Mouse (Mus musculus) limb, embryonic 12.5 days (tissue): ENCODE measurements at regions not wholly inside any gene's neighbourhood (a gene's known extent, or its start where the extent isn't known, plus 50 kb on each side); places are given as distances from the start of the nearest gene placed in this dataset.

Experiments used
- ATAC-seq: fragments of 200-750 bp; cut with Nextera tagmentation; 2 replicates; pipeline ENCODE4 v1.8.0; 2017; ENCODE audit warnings: low read depth, moderate TSS enrichment; ENCODE audit not compliant: insufficient number of reproducible peaks, insufficient read depth, low FRiP score, low TSS enrichment
- H3K27ac ChIP-seq: fragments of 300-500 bp; sonication (generic); 2 replicates; pipeline ENCODE4 v1.5.1; 2016; ENCODE audit warnings: mild to moderate bottlenecking, moderate library complexity
- H3K27me3 ChIP-seq: fragments of 300-500 bp; sonication (generic); 2 replicates; pipeline ENCODE4 v1.6.1; 2016; ENCODE audit warnings: mild to moderate bottlenecking, moderate library complexity
- H3K36me3 ChIP-seq: fragments of 300-500 bp; sonication (generic); 2 replicates; pipeline ENCODE4 v1.6.1; 2016; ENCODE audit warnings: mild to moderate bottlenecking, moderate library complexity
- H3K4me1 ChIP-seq: fragments of 300-500 bp; sonication (generic); replicated peaks from 2 replicates; pipeline ENCODE4 v1.6.1; 2016
- H3K4me2 ChIP-seq: fragments of 300-500 bp; sonication (generic); 2 replicates; pipeline ENCODE4 v1.6.1; 2016; ENCODE audit warnings: mild to moderate bottlenecking, moderate library complexity
- H3K4me3 ChIP-seq: fragments of 300-500 bp; sonication (generic); replicated peaks from 2 replicates; pipeline ENCODE4 v1.5.1; 2016; ENCODE audit warnings: mild to moderate bottlenecking
- H3K9ac ChIP-seq: fragments of 300-500 bp; sonication (generic); replicated peaks from 2 replicates; pipeline ENCODE4 v1.6.1; 2016; ENCODE audit warnings: mild to moderate bottlenecking, moderate library complexity
- H3K9me3 ChIP-seq: fragments of 300-500 bp; sonication (generic); 2 replicates; pipeline ENCODE4 v1.6.1; 2016; ENCODE audit warnings: mild to moderate bottlenecking, moderate library complexity
- WGBS: fragments of 180-500 bp; shearing (Covaris S2); methylation state at CpG from one replicate; pipeline ENCODE4 v1.1.7; 2016; 5-methylcytosine and 5-hydroxymethylcytosine counted together

DNA sequence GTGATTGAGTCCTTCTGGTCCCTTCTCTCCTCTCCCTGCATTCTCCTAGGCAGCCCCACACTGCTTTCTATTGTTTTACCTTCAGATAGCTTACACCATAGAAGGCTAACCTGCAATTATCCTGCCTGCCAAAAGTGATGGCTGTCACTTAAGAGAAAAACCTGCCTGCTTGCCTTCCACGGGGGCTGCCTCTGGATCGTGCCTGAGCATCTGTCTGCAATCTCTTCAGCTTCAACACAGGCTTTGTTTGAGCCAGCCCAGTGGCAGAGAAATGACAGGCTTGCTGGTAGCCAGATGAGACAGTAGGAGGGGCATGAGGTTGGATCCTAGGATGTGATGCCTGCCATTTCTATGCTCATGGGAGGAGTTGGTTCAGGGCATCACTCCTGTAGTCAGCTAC is 345.2 kb upstream of the Tshz3 start:
- ATAC-seq = no peak
- Histone ChIP-seq H3K36me3 (no peaks in the 10 kb centered on the region), H3K4me1 (peaks cover 30% of the 10 kb centered on the region), H3K4me3 (no peak overlapping the region), H3K27ac (no peak overlapping the region), H3K4me2 (no peak overlapping the region), H3K9me3 (no peaks in the 10 kb centered on the region), H3K27me3 (no peaks in the 10 kb centered on the region), H3K9ac (no peak overlapping the region)
- WGBS = 25% methylated on average over 2 of the region's 2 CpGs

DNA sequence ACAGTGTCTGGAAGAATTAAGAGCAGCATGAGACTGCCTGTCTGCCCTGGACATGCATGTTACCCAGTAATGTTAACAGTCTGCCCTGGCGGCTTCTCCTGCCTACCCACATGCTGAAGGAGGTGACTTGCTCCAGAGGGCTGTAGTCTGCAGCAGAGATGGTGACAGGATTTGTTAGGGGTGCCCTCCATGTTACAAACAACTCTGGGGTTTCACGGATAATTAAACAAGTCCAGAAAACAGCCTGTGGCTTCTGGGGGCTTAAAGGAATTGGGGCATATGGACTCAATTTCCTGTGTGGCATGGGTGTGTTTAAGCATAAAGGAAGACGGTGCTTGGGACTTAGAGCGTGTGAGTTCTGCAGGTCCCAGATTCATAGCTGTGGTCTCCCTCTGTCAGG is 347.3 kb upstream of the Tshz3 start:
- Histone ChIP-seq H3K27ac (peak overlapping the region; percentile 0; the same call in 1 of the 2 replicates), H3K27me3 (peaks cover 7% of the 10 kb centered on the region; the same call in 1 of the 2 replicates), H3K36me3 (no peaks in the 10 kb centered on the region), H3K9me3 (no peaks in the 10 kb centered on the region), H3K4me1 (peaks cover 31% of the 10 kb centered on the region), H3K9ac (no peak overlapping the region), H3K4me3 (no peak overlapping the region), H3K4me2 (no peak overlapping the region)
- peak; percentile 31; the same call in 1 of the 2 replicates for ATAC-seq
- WGBS = 20% methylated on average over 4 of the region's 4 CpGs

DNA sequence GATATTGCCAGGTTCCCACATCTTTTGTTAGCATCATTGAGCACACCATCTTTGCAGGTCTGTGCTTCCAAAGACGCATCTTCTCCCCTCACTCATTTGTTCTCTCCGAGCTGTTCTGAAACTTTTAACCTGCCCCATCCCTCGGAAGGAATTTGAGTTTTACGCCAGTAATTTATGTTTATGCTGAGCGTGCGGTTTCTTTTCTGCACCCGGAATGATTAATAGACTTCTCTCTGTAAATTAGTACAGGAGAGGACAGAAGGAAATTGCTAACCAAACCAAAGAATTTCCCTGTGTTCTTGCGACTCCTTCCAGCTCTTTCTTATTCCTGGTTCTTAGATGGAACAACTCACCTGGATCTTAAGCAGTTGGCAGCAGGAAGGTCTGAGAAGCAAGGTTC is 349.7 kb upstream of the Tshz3 start:
- Histone ChIP-seq H3K27me3 (peaks cover 7% of the 10 kb centered on the region; the same call in 1 of the 2 replicates), H3K4me1 (peaks cover 40% of the 10 kb centered on the region), H3K36me3 (no peaks in the 10 kb centered on the region), H3K9ac (no peak overlapping the region), H3K9me3 (no peaks in the 10 kb centered on the region), H3K4me3 (no peak overlapping the region), H3K4me2 (no peak overlapping the region), H3K27ac (no peak overlapping the region)
- no peak for ATAC-seq
- 41% methylated on average over 8 of the region's 8 CpGs for WGBS

DNA sequence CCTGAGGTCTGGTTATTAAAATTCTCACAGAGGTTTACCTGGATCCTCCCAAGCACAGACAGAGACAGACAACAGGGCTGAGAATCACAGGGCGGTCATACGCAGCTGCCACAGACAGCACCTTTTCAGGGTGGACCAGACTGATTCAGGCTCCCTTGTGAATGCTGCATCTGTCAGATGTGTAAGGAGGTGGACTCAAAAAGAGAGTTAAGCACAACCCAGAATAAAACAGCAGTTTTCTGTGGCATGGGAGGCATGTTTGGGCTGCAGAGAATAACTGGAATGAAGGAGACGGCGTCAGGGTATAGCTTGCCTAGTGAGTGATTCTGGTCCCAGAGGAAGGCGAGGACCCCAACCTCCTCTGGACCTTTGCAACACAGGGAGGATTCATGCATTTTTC is 363.1 kb upstream of the Tshz3 start:
- 89% methylated on average over 5 of the region's 5 CpGs for WGBS

DNA sequence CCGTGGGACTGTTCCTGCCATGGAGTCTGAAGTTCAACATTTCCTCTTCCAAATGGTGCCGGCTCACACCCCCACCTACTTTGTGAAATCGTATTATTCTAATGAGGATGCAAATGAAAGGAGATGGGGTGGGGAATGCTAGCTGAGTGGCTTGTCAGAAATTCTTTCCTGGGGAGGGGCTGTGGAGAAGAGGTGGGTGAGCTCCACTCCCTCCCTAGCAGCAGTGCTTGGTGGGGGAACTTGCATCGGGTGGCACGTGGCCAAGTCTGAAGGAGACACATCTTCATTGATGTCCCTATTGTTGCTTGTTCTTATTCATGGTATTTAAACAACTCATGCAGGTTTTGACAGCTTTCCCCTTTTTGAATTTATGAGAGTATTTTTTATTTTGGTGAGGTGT is 363.8 kb upstream of the Tshz3 start:
- no peak for ATAC-seq
- no peaks in the 10 kb centered on the region for H3K36me3 ChIP-seq
- 29% methylated on average over 5 of the region's 5 CpGs for WGBS
- H3K4me2 ChIP-seq = no peak overlapping the region
- no peak overlapping the region for H3K27ac ChIP-seq
- H3K9me3 ChIP-seq = no peaks in the 10 kb centered on the region
- H3K27me3 ChIP-seq = no peaks in the 10 kb centered on the region
- peaks cover 21% of the 10 kb centered on the region for H3K4me1 ChIP-seq
- no peak overlapping the region for H3K4me3 ChIP-seq
- H3K9ac ChIP-seq = no peak overlapping the region

More for the DNA sequence above, 363.1 kb upstream of the Tshz3 start:
- H3K27me3 ChIP-seq = no peaks in the 10 kb centered on the region
- H3K36me3 ChIP-seq = no peaks in the 10 kb centered on the region
- H3K27ac ChIP-seq = no peak overlapping the region
- ATAC-seq = no peak
- no peak overlapping the region for H3K9ac ChIP-seq
- H3K4me3 ChIP-seq = no peak overlapping the region
- no peaks in the 10 kb centered on the region for H3K9me3 ChIP-seq
- no peak overlapping the region for H3K4me2 ChIP-seq
- H3K4me1 ChIP-seq = peaks cover 21% of the 10 kb centered on the region

DNA sequence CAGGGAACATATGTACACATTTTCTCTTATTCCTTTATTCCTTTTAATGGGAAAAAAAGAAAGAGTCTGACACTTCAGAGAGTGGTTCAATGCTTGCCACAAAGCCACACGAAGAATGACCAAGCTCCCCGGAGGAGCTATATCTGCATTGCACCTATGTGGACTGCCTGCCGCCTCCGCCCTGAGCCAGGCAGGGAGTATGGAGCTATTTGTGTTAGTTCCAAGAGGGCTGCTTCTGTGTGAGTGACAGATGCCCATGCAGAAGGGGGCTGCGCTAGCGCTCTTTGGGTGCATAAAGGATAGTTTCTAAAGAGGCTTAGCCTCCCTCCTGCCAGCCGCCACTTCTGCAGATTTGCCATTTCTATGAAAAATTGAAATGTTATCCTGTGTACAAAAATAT is 365.3 kb upstream of the Tshz3 start:
- H3K36me3 ChIP-seq = no peaks in the 10 kb centered on the region
- H3K4me1 ChIP-seq = peaks cover 21% of the 10 kb centered on the region
- H3K4me2 ChIP-seq = no peak overlapping the region
- no peak overlapping the region for H3K9ac ChIP-seq
- WGBS = 84% methylated on average over 7 of the region's 7 CpGs
- H3K9me3 ChIP-seq = no peaks in the 10 kb centered on the region
- H3K27me3 ChIP-seq = no peaks in the 10 kb centered on the region
- H3K4me3 ChIP-seq = no peak overlapping the region
- no peak for ATAC-seq
- no peak overlapping the region for H3K27ac ChIP-seq

DNA sequence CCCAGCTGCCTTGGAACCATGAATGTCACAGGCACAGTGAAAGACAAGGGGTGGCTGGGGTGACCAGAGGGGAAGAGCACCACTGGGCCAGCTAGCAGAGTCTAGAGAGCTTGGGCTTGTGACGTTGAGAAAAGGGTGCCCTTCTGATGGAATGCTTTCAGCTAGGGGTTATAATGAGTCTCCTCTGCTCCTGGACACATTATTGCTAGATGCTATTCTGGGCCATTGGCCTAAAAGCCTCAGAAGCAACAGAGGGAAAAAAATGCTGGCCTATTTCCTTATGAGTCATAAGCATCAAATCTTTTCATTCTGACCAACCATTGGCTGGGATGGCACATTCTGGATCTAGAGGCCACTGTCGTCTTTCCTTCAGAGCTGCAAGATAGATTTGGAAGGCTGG is 369.8 kb upstream of the Tshz3 start:
- H3K4me1 ChIP-seq = peaks cover 4% of the 10 kb centered on the region
- 92% methylated on average over 2 of the region's 2 CpGs for whole genome bisulfite sequencing
- no peak overlapping the region for H3K4me2 ChIP-seq
- no peaks in the 10 kb centered on the region for H3K36me3 ChIP-seq
- H3K9me3 ChIP-seq = 0 out of 2 replicates have a peak, but pooled peaks cover 4% of the 10 kb centered on the region
- H3K9ac ChIP-seq = no peak overlapping the region
- no peak for ATAC-seq
- H3K4me3 ChIP-seq = no peak overlapping the region
- H3K27me3 ChIP-seq = no peaks in the 10 kb centered on the region
- no peak overlapping the region for H3K27ac ChIP-seq

DNA sequence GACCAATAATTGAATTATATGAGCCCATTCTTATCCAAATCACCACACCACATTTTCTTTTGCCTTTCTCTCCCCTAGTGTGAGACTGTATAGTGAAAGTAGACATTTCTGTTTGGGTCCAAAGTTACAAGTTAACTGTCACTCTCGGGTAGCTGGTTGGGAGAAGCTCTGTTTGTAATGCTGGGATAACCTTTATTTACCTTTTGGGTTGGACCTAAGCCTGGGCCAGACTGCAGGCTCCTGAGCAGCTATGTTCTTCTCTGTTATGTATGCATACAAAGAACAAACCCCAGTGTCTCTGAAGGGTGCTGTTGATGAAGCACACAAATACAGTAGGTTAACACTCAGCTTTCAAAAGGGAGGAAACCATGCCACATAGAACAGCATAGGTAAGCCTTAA is 373.9 kb upstream of the Tshz3 start:
- H3K4me1 ChIP-seq = 0 out of 2 replicates have a peak, but pooled peaks cover 4% of the 10 kb centered on the region
- 0 out of 2 replicates have a peak, but pooled peaks cover 7% of the 10 kb centered on the region for H3K9me3 ChIP-seq
- H3K27ac ChIP-seq = no peak overlapping the region
- no peak overlapping the region for H3K4me3 ChIP-seq
- H3K27me3 ChIP-seq = no peaks in the 10 kb centered on the region
- ATAC-seq = no peak
- H3K4me2 ChIP-seq = no peak overlapping the region
- no peak overlapping the region for H3K9ac ChIP-seq
- no peaks in the 10 kb centered on the region for H3K36me3 ChIP-seq
- WGBS = 89% methylated on average over 1 of the region's 1 CpGs

DNA sequence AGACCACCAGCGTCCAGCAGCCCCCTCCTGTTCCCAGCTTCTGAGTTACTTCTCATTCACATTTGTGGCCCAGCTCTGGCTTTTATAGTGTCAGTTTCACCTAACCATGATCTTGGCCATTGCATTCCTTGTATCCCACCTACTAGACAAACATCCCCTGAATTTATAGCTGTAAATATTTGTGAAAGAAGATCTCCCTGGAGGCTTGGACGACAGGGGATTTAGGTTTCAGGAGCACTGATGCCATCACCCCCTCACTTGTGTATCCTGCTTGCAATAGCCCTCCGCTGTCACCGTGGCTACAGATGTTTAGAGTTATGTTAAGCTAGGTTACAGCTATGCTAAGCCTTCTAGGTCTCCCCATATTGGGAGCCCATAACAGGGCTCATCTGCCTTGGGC is 375.7 kb upstream of the Tshz3 start:
- H3K9ac ChIP-seq = no peak overlapping the region
- no peak for ATAC-seq
- H3K4me2 ChIP-seq = no peak overlapping the region
- peaks cover 14% of the 10 kb centered on the region for H3K4me1 ChIP-seq
- 54% methylated on average over 4 of the region's 4 CpGs for WGBS
- no peaks in the 10 kb centered on the region for H3K36me3 ChIP-seq
- H3K4me3 ChIP-seq = no peak overlapping the region
- no peaks in the 10 kb centered on the region for H3K27me3 ChIP-seq
- H3K27ac ChIP-seq = no peak overlapping the region
- 0 out of 2 replicates have a peak, but pooled peaks cover 7% of the 10 kb centered on the region for H3K9me3 ChIP-seq

DNA sequence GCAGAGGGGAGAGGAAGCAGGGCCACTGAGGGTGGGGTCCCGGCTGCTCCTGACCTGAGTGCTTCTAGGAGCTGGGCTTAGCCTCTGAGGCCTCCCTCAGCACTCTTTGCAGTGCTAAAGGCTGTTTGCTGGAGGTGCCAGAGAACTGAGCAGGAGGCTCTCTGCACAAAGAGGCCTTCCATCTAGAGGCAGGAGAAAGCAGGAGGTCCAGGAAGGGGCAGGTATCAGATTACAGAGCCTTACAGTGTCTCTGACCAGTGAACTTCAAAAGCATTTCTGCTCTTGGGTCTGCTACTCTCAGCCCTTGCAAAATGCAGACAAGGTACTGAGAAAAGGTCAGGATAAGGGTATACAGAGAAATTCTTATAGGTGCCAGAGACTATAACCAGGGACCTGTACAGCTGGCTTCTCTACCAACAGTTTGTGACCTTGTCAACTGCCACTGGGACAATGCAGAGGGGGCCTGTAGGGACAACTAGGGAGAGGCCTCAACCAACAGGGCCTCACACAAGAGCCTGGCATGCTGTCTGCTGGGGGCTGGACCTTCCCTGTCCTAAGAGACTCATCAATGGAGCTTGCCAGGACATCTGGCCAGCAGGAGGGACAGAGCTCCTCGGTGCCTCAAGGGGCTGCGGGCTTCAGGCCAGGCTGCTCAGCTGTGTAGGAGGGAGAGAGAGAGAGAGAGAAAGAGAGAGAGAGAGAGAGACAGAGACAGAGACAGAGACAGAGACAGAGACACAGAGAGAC is 380.3 kb upstream of the Tshz3 start:
- peak; percentile 52; the same call in 1 of the 2 replicates for ATAC-seq
- 13% methylated on average over 3 of the region's 3 CpGs for WGBS
- Histone ChIP-seq H3K9me3 (0 out of 2 replicates have a peak, but pooled peaks cover 3% of the 10 kb centered on the region), H3K4me1 (peaks cover 18% of the 10 kb centered on the region), H3K27me3 (no peaks in the 10 kb centered on the region), H3K4me2 (no peak overlapping the region), H3K9ac (no peak overlapping the region), H3K4me3 (no peak overlapping the region), H3K27ac (peak overlapping the region; percentile 79), H3K36me3 (no peaks in the 10 kb centered on the region)

DNA sequence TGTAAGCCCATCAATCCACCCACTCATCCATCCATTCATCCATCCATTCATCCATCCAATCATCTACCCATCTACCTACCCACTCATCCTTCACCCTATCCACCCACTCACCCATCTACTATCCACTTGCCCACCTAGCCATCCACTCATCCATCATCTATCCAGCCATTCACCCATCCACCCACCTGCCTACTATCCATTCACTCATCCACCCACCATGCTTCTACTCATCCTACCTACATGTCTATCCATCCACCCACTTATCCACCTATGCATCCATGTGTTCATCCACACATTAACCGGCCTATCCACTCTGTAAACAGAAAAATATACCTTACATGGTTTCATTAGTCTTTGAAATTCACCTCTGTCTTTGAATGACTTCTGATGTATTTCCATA is 384.2 kb upstream of the Tshz3 start:
- no peak overlapping the region for H3K4me3 ChIP-seq
- no peak overlapping the region for H3K9ac ChIP-seq
- no peaks in the 10 kb centered on the region for H3K36me3 ChIP-seq
- no peak for ATAC-seq
- no peaks in the 10 kb centered on the region for H3K9me3 ChIP-seq
- WGBS = 94% methylated on average over 1 of the region's 1 CpGs
- H3K27me3 ChIP-seq = no peaks in the 10 kb centered on the region
- H3K4me2 ChIP-seq = no peak overlapping the region
- H3K27ac ChIP-seq = no peak overlapping the region
- peaks cover 21% of the 10 kb centered on the region for H3K4me1 ChIP-seq
